Mouse (Mus musculus): ENCODE measurements around the gene Cacfd1.

DNA sequence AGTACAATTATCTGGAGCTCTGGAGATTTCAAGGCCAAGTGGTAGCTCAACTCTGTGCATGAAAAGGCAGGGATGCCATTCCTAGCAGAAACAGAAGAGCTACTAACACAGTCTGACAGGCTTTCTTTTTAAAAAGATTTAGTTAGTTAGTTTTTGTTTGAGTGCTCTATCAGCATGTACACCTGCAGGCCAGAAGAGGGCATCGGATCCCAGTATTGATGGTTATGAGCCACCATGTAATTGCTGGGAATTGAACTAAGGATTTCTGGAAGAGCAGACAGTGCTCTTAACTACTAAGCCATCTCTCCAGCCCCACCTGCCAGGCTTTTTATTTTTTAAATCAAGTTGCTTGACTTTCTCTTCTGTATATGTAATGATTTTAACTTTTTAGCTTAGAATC lies 12.2 kb upstream of the Cacfd1 start:
- TF ChIP-seq POLR2A (IDR thresholded peaks at IDR 0.05; ENCODE audit: extremely low read depth, insufficient read depth, low read length) (no peak), CTCF (IDR thresholded peaks at IDR 0.05; ENCODE audit: extremely low read depth, insufficient read depth, low read length) (no peak)
